Mouse (Mus musculus): ENCODE measurements around the gene Oasl2. TPM values are rescaled to one million over a fixed set of nuclear protein-coding genes. Genes with fewer than 3 reads are reported as not detected.

The Oasl2 gene
- polyA plus RNA-seq (2015; fragmentation: Nextera tagmentation; extraction: Ambion mirVana): 6.6 and 7.8 TPM in 2 replicates

DNA sequence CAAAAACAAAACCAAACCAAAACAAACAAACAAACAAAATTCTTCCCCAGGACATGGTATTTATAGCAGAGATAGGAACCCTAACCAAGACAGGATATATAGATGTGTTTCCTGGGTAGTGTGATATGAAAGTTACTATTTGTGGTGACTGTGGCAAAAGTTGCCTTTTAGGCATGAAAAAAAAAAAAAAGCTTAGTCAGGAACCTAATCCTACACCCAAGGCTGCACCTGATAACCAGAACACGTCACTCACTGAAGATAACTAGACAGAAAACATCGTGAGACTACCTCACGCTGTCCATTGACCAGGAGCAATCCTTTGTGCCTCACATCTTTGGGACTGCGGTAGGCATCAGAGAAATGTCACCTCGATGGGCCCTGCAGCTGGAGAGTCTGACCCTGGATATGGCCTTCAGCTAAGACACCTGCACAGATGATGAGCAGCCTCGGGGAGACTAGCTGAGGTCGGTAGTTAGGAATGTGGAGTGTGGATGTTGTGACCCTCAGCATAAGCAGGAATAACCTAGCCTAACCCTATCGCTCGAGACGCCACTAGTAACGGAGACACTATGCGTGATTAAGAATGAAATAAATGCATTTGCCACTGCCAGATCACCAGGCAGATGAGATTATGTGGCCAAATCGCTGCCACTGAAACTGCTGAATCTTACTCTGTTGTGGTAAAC lies at the start of gene Oasl2:
Gene Oasl2 (plus strand): TSS at position 249 of the 686 bp plus-strand sequence.

DNA sequence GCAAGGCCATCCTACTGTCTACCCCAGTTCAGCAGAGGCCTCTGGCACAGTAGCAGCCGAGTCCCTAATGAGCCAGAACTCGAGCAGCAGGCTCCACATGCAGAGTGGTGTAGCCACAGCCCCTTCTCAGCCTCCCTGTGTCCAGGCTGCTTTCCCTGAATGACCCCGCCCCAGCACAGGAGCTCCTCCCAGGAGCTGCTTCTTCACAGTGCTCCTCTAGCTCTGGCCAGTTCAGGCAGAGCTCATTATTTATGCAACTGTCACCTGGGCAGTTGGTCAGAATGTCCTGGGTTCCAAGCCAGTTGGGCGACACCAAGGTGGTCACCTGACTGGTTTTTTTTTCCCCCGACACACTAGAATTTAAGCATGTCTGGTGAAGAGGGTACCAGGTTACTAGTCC lies 43.4 kb upstream of the Oasl2 start, which contains the start of gene 4930519G04Rik:
Gene 4930519G04Rik (plus strand): TSS at position 301 of the 400 bp plus-strand sequence.

DNA sequence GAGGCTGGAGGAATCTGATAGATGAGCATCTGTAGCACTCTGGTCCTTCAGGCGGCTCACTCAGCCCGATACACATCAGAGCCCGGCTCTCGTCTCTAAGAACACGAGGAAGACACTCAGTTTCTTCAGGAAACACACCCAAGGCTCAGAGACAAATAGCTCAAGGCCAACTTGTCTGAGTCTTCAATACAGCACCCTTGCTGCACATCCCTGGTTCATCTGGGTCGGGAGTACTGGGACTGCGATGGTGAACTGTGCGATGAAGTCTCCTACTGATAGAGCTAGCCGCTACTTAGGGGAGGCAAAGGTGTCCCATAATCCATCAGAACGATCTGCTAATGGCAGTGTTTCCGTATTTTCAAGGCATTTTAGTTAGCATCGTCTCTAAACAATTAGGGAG lies 38.2 kb upstream of the Oasl2 start, which contains the start of gene Gm9936:
Gene Gm9936 (minus strand): TSS at position 101 of the 400 bp plus-strand sequence.

DNA sequence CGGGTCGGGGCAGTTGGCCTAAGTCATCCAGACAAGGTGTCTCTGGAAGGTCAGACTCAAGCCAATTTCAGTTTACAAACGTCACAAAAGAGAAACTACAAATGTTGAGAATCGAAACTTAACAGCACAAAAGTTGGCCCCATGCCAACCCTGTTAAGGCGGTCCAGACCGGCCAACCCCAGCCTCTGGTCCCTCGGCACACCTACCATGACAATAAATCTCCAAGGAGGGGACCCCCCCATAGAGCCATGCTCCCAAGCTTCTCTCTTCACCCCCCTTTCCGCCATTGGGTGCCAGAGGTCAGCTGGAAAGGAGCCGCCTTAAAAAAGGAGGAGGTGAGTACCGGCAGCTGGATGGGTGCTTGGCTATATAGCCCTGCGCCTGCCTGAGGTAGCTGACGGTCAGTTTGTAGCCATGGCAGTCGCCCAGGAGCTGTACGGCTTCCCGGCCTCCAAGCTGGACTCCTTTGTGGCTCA lies 26.3 kb downstream of the Oasl2 start, which contains the start of gene Oasl1:
Gene Oasl1 (plus strand): TSS at position 243 of the 476 bp plus-strand sequence.

DNA sequence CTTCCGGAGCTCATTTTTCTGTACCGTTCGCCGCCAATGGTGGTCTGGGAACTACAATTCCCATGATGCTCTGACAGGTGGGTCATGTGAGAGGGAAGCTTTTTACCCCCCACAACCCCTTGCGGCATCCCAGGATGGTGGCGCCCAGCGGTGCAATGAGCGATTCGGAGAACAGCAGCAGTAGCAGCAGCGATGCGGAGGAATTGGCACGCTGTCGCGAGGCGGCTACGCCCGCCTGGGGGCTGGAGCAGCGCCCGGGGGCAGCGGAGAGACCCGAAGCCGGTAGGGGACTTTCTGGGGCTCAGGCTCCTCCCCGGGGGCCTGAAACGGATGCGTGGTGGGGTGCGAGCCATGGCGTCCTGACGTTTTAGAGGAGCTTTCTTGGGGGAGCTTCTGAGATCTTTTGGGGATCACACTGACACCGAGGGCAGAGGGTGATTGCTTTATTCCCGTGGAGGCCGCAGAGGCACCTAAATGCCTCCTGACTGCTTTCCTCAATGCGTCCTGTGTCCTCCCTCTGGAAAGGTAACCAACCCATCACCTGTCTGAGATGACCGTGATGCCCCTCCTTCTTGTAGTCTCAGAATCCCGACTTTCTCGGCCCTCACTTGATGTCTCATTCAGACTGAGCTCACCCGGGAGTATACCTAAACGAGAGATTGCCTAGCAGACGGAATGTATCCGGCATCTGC lies 45.5 kb downstream of the Oasl2 start, which contains the start of gene 2210016L21Rik:
Gene 2210016L21Rik (plus strand): TSS at position 85 of the 692 bp plus-strand sequence.

Small RNAs within 50 kb of the gene (microRNA-seq; reads per million reads assigned to microRNA genes)
- 1.7 reads per million for gene Mir6240

Other genes starting within 250 kb of the Oasl2 start
- 1.1 and 1.5 TPM in 2 replicates for gene Trpv4, start 238.5 kb upstream of the Oasl2 start, polyA plus RNA-seq (2015; fragmentation: Nextera tagmentation; extraction: Ambion mirVana)
- 58.5 and 67.5 TPM in 2 replicates for gene Gltp, start 206.0 kb upstream of the Oasl2 start, polyA plus RNA-seq (2015; fragmentation: Nextera tagmentation; extraction: Ambion mirVana)
- 12.3 and 13.2 TPM in 2 replicates for gene Tchp, start 189.2 kb upstream of the Oasl2 start, polyA plus RNA-seq (2015; fragmentation: Nextera tagmentation; extraction: Ambion mirVana)
- 29.3 and 30.6 TPM in 2 replicates for gene Ankrd13a, start 122.3 kb upstream of the Oasl2 start, polyA plus RNA-seq (2015; fragmentation: Nextera tagmentation; extraction: Ambion mirVana)
- gene Git2, start 121.4 kb upstream of the Oasl2 start, polyA plus RNA-seq (2015; fragmentation: Nextera tagmentation; extraction: Ambion mirVana): 33.4 and 38.9 TPM in 2 replicates
- 337 and 360 TPM in 2 replicates for gene 1500011B03Rik, start 73.5 kb upstream of the Oasl2 start, polyA plus RNA-seq (2015; fragmentation: Nextera tagmentation; extraction: Ambion mirVana)
- not detected in 2 replicates for gene 4930519G04Rik, start 43.3 kb upstream of the Oasl2 start, polyA plus RNA-seq (2015; fragmentation: Nextera tagmentation; extraction: Ambion mirVana)
- gene Gm9936, start 38.3 kb upstream of the Oasl2 start, polyA plus RNA-seq (2015; fragmentation: Nextera tagmentation; extraction: Ambion mirVana): 2.0 and 2.6 TPM in 2 replicates
- gene Oasl1, start 26.3 kb downstream of the Oasl2 start, polyA plus RNA-seq (2015; fragmentation: Nextera tagmentation; extraction: Ambion mirVana): 0.27 and 1.3 TPM in 2 replicates
- 220 and 232 TPM in 2 replicates for gene 2210016L21Rik, start 45.2 kb downstream of the Oasl2 start, polyA plus RNA-seq (2015; fragmentation: Nextera tagmentation; extraction: Ambion mirVana)
- gene Hnf1a, start 74.2 kb downstream of the Oasl2 start, polyA plus RNA-seq (2015; fragmentation: Nextera tagmentation; extraction: Ambion mirVana): 0.06 and 0.09 TPM in 2 replicates
- gene Sppl3, start 114.2 kb downstream of the Oasl2 start, polyA plus RNA-seq (2015; fragmentation: Nextera tagmentation; extraction: Ambion mirVana): 49.0 and 72.3 TPM in 2 replicates
- gene Gm10401, start 201.4 kb downstream of the Oasl2 start, polyA plus RNA-seq (2015; fragmentation: Nextera tagmentation; extraction: Ambion mirVana): 41.5 and 53.5 TPM in 2 replicates
- gene Acads, start 222.4 kb downstream of the Oasl2 start, polyA plus RNA-seq (2015; fragmentation: Nextera tagmentation; extraction: Ambion mirVana): 21.4 and 22.5 TPM in 2 replicates
- gene Unc119b, start 238.0 kb downstream of the Oasl2 start, polyA plus RNA-seq (2015; fragmentation: Nextera tagmentation; extraction: Ambion mirVana): 21.6 and 25.5 TPM in 2 replicates

Measured in neural tube, postnatal 0 days (tissue).